Mouse (Mus musculus) kidney, adult 2 months (tissue): ENCODE results near the gene Gpc6.

ENCODE experiments used
- CTCF ChIP-seq: fragments of 200-500 bp; conservative IDR thresholded peaks from 2 replicates; pipeline ENCODE4 v1.5.1; 2011; ENCODE audit warnings: low read depth, mild to moderate bottlenecking, control low read depth, low read length, moderate library complexity, mixed read lengths; ENCODE audit not compliant: insufficient read depth, insufficient read length
- POLR2A ChIP-seq: fragments of 200-500 bp; IDR thresholded peaks from one replicate; pipeline ENCODE4 v1.6.1; 2011; ENCODE audit warnings: low read depth, low read length, control low read depth

- TF ChIP-seq CTCF (no peak), POLR2A (no peak)
Observed at GRCm38 (mm10) chr14:117816008-117816407, 890.9 kb downstream of the Gpc6 start.
